Mouse (Mus musculus) ES-E14 (cell line): ENCODE measurements around the gene Hspa1l.

Source experiments
- CHD2 ChIP-seq: IDR thresholded peaks from 2 replicates; pipeline ENCODE4 v1.6.1; 2014; ENCODE audit warnings: mild to moderate bottlenecking, low read depth, low read length, inconsistent platforms
- MAFK ChIP-seq: IDR thresholded peaks from 2 replicates; pipeline ENCODE4 v1.6.1; 2014; ENCODE audit warnings: mild to moderate bottlenecking, low read depth, low read length, inconsistent platforms; ENCODE audit not compliant: insufficient read depth
- ZNF384 ChIP-seq: IDR thresholded peaks from 2 replicates; pipeline ENCODE4 v1.6.1; 2012; ENCODE audit warnings: low read depth, low read length, inconsistent platforms

DNA sequence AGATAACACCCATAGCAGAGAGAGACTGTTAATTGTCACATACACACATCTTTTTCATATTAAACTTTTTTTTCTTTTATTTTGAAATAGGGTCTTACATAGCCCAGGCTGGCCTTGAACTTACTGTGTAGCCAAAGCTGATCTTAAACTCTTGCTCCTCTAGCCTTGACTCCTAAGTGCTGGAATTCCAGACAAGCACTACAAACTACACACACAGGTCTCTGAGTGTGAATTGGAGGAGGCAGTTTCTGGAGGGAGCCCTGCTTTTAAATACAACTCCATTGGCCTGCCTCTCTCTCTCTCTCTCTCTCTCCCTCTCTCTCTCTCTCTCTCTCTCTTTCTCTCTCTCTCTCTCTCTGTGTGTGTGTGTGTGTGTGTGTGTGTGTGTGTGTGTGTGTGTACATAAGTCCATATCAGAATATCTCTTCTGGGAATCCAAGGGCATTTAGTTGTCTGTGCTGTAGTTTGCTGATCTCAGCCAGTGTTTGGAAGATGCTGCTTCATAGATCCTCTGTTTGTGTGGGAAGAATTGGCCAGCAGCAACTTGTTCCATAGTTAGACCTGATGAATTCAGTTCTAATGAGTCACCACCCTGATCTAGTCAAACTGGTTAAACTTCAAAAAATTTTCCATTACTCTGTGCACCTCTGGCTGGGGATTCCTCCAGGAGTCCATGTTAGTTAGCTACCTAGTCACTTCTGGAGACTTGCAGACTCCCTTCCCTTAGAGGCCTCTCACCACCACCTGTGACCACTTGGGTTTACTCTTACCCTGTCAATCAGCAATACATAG, 11.6 kb upstream of the Hspa1l start:
- TF ChIP-seq CHD2: no peak
- TF ChIP-seq MAFK: no peak
- no peak for TF ChIP-seq ZNF384
